Mouse (Mus musculus): ENCODE measurements around the gene Ncbp1.

- no peak for TF ChIP-seq CTCF (IDR thresholded peaks at IDR 0.05; ENCODE audit: borderline replicate concordance, insufficient read depth, low read length)
- peak; percentile 98 for TF ChIP-seq POLR2A (IDR thresholded peaks at IDR 0.05; ENCODE audit: low read depth, low read length)
Observed at GRCm38 (mm10) chr4:46195781-46196487, 57.5 kb downstream of the Ncbp1 start, which contains the start of gene Xpa.
